Mouse (Mus musculus) testis, adult 2 months (tissue): ENCODE measurements around the gene Mphosph9. TPM values are rescaled to one million over a fixed set of nuclear protein-coding genes. Genes with fewer than 3 reads are reported as not detected.
"Not testable (repeated sequence)": the region's sequence is repeated elsewhere in the genome, so short reads cannot be mapped to it uniquely, and the experiment has no call there.

Experiments used
- H3K27ac ChIP-seq: fragments of 200-500 bp; 2 replicates; pipeline ENCODE4 v1.5.1; 2012; ENCODE audit warnings: low read depth, low read length; ENCODE audit not compliant: control insufficient read depth, insufficient read depth
- H3K27me3 ChIP-seq: fragments of 200-500 bp; 2 replicates; pipeline ENCODE4 v1.6.1; 2012; ENCODE audit warnings: mild to moderate bottlenecking, low read length, moderate library complexity; ENCODE audit not compliant: control insufficient read depth, insufficient read depth
- H3K36me3 ChIP-seq: fragments of 200-500 bp; 2 replicates; pipeline ENCODE4 v1.6.1; 2012; ENCODE audit warnings: mild to moderate bottlenecking, low read length; ENCODE audit not compliant: control insufficient read depth, insufficient read depth
- H3K4me1 ChIP-seq: fragments of 200-500 bp; 2 replicates; pipeline ENCODE4 v1.6.1; 2012; ENCODE audit warnings: low read length; ENCODE audit not compliant: control insufficient read depth, insufficient read depth
- H3K4me3 ChIP-seq: fragments of 200-500 bp; 2 replicates; pipeline ENCODE4 v1.5.1; 2012; ENCODE audit warnings: low read depth, mild to moderate bottlenecking, low read length, moderate library complexity, mixed read lengths; ENCODE audit not compliant: control insufficient read depth
- CTCF ChIP-seq: fragments of 200-500 bp; IDR thresholded peaks from 2 replicates; pipeline ENCODE4 v1.5.1; 2012; ENCODE audit warnings: low read depth, mild to moderate bottlenecking, inconsistent platforms, low read length, moderate library complexity; ENCODE audit not compliant: control insufficient read depth, insufficient read depth, insufficient replicate concordance
- POLR2A ChIP-seq: fragments of 200-500 bp; IDR thresholded peaks from 2 replicates; pipeline ENCODE4 v1.6.1; 2012; ENCODE audit warnings: low read depth, mild to moderate bottlenecking, inconsistent platforms, low read length, moderate library complexity; ENCODE audit not compliant: control insufficient read depth
- polyA plus RNA-seq: library from polyadenylated mRNA; depleted of rRNA; stranded (reverse); fragments of >200 nt; gene quantifications from 2 replicates; pipeline ENCODE4 v1.2.3, GENCODE M21; 2012

Mphosph9 gene
- polyA plus RNA-seq, 1 experiment = 29.0 TPM

GRCm38 (mm10) chr5:124315498-124315897 is 12.3 kb downstream of the Mphosph9 start:
- Histone ChIP-seq H3K27ac (no peak overlapping the region), H3K27me3 (no peaks in the 10 kb centered on the region), H3K4me1 (no peaks in the 10 kb centered on the region), H3K36me3 (peaks cover 1% of the 10 kb centered on the region; the same call in 1 of the 2 replicates), H3K4me3 (no peak overlapping the region)
- TF ChIP-seq CTCF (no peak), POLR2A (no peak)

GRCm38 (mm10) chr5:124310091-124310490 is 17.7 kb downstream of the Mphosph9 start:
- H3K27me3 ChIP-seq = no peaks in the 10 kb centered on the region
- H3K4me3 ChIP-seq = no peak overlapping the region
- no peaks in the 10 kb centered on the region; the same call in 1 of the 2 replicates for H3K4me1 ChIP-seq
- H3K27ac ChIP-seq = no peak overlapping the region
- peaks cover 3% of the 10 kb centered on the region; the same call in 1 of the 2 replicates for H3K36me3 ChIP-seq
- TF ChIP-seq CTCF (no peak), POLR2A (no peak)

GRCm38 (mm10) chr5:124309155-124309554 is 18.6 kb downstream of the Mphosph9 start:
- Histone ChIP-seq H3K4me3 (no peak overlapping the region), H3K27me3 (no peaks in the 10 kb centered on the region), H3K36me3 (peaks cover 3% of the 10 kb centered on the region; the same call in 1 of the 2 replicates), H3K27ac (no peak overlapping the region), H3K4me1 (no peaks in the 10 kb centered on the region; the same call in 1 of the 2 replicates)
- TF ChIP-seq CTCF (no peak), POLR2A (no peak)

GRCm38 (mm10) chr5:124302853-124303252 is 24.9 kb downstream of the Mphosph9 start:
- H3K27ac ChIP-seq, H3K4me3 ChIP-seq, H3K36me3 ChIP-seq, H3K27me3 ChIP-seq, H3K4me1 ChIP-seq: not testable (repeated sequence)

- Histone ChIP-seq H3K27ac (no peak overlapping the region), H3K36me3 (peaks cover 2% of the 10 kb centered on the region), H3K4me1 (no peaks in the 10 kb centered on the region), H3K27me3 (no peaks in the 10 kb centered on the region), H3K4me3 (no peak overlapping the region)
- TF ChIP-seq POLR2A (no peak), CTCF (no peak)
These were observed 27.6 kb downstream of the Mphosph9 start for GRCm38 (mm10) chr5:124300132-124300531.

- not testable (repeated sequence) for H3K4me3 ChIP-seq, H3K27ac ChIP-seq, H3K27me3 ChIP-seq, H3K4me1 ChIP-seq, H3K36me3 ChIP-seq
These were observed 28.5 kb downstream of the Mphosph9 start for GRCm38 (mm10) chr5:124299307-124299706.

GRCm38 (mm10) chr5:124296475-124296874 is 31.3 kb downstream of the Mphosph9 start:
- Histone ChIP-seq H3K4me3 (no peak overlapping the region), H3K27ac (peak overlapping the region; percentile 70; the same call in 1 of the 2 replicates), H3K27me3 (no peaks in the 10 kb centered on the region), H3K36me3 (peaks cover 6% of the 10 kb centered on the region), H3K4me1 (no peaks in the 10 kb centered on the region)
- TF ChIP-seq POLR2A (no peak), CTCF (no peak)

- no peaks in the 10 kb centered on the region for H3K27me3 ChIP-seq
- peaks cover 6% of the 10 kb centered on the region; the same call in 1 of the 2 replicates for H3K36me3 ChIP-seq
- TF ChIP-seq POLR2A (no peak), CTCF (no peak)
- no peak overlapping the region for H3K27ac ChIP-seq
- H3K4me3 ChIP-seq = no peak overlapping the region
- H3K4me1 ChIP-seq = no peaks in the 10 kb centered on the region
These were observed 33.8 kb downstream of the Mphosph9 start for GRCm38 (mm10) chr5:124293967-124294366.
